Mouse (Mus musculus): ENCODE results near the gene Gm29609.
"Not testable (repeated sequence)": the region's sequence is repeated elsewhere in the genome, so short reads cannot be mapped to it uniquely, and the experiment has no call there.

The Gm29609 gene

GRCm38 (mm10) chr5:31179766-31180630 lies at the start of gene Gm29609, which contains the start of gene Gtf3c2:
Gene Gm29609, minus strand, starts transcription at chr5:31179911.
Gene Gtf3c2, minus strand, starts transcription at chr5:31180144.
- DNase-seq (ENCODE audit: low spot score in 2 of 2) = peak; percentile 85 to 92

- DNase-seq (ENCODE audit: low spot score in 2 of 2) = no peak
Measured at GRCm38 (mm10) chr5:31226641-31227040, 46.9 kb upstream of the Gm29609 start.

GRCm38 (mm10) chr5:31222696-31223095 lies 43.0 kb upstream of the Gm29609 start:
- DNase-seq (ENCODE audit: low spot score in 2 of 2) = no peak

- DNase-seq (ENCODE audit: low spot score in 2 of 2) = peak in 1 of 2 experiments; percentile 45
Measured at GRCm38 (mm10) chr5:31221304-31221945, 41.7 kb upstream of the Gm29609 start.

GRCm38 (mm10) chr5:31220448-31221303 lies 41.0 kb upstream of the Gm29609 start, which contains the start of gene Ppm1g:
Gene Ppm1g, minus strand, starts transcription at chr5:31220687.
- peak; percentile 99 for DNase-seq (ENCODE audit: low spot score in 2 of 2)

GRCm38 (mm10) chr5:31219911-31220447 lies 40.3 kb upstream of the Gm29609 start:
- DNase-seq (ENCODE audit: low spot score in 2 of 2) = no peak

GRCm38 (mm10) chr5:31219474-31219873 lies 39.8 kb upstream of the Gm29609 start:
- DNase-seq (ENCODE audit: low spot score in 2 of 2) = no peak

- no peak for DNase-seq (ENCODE audit: low spot score in 2 of 2)
Measured at GRCm38 (mm10) chr5:31219070-31219469, 39.4 kb upstream of the Gm29609 start.

GRCm38 (mm10) chr5:31218294-31218693 lies 38.6 kb upstream of the Gm29609 start:
- peak in 1 of 2 experiments; percentile 44 for DNase-seq (ENCODE audit: low spot score in 2 of 2)

- DNase-seq (ENCODE audit: low spot score in 2 of 2) = not testable (repeated sequence)
Measured at GRCm38 (mm10) chr5:31216554-31216953, 36.8 kb upstream of the Gm29609 start.

- no peak for DNase-seq (ENCODE audit: low spot score in 2 of 2)
Measured at GRCm38 (mm10) chr5:31204421-31204820, 24.7 kb upstream of the Gm29609 start.

GRCm38 (mm10) chr5:31203866-31204265 lies 24.2 kb upstream of the Gm29609 start:
- DNase-seq (ENCODE audit: low spot score in 2 of 2) = no peak

- DNase-seq (ENCODE audit: low spot score in 2 of 2) = no peak
Measured at GRCm38 (mm10) chr5:31202933-31203332, 23.2 kb upstream of the Gm29609 start.

GRCm38 (mm10) chr5:31201742-31202590 lies 22.3 kb upstream of the Gm29609 start, which contains the start of gene Zfp513:
Gene Zfp513, minus strand, starts transcription at chr5:31202303.
- peak; percentile 83 to 88 for DNase-seq (ENCODE audit: low spot score in 2 of 2)

GRCm38 (mm10) chr5:31201042-31201741 lies 21.5 kb upstream of the Gm29609 start:
- DNase-seq (ENCODE audit: low spot score in 2 of 2) = no peak

- DNase-seq (ENCODE audit: low spot score in 2 of 2) = no peak
Measured at GRCm38 (mm10) chr5:31200327-31200768, 20.6 kb upstream of the Gm29609 start.

GRCm38 (mm10) chr5:31199893-31200292 lies 20.2 kb upstream of the Gm29609 start:
- DNase-seq (ENCODE audit: low spot score in 2 of 2) = no peak

- no peak for DNase-seq (ENCODE audit: low spot score in 2 of 2)
Measured at GRCm38 (mm10) chr5:31199321-31199892, 19.7 kb upstream of the Gm29609 start.

- no peak for DNase-seq (ENCODE audit: low spot score in 2 of 2)
Measured at GRCm38 (mm10) chr5:31198616-31199320, 19.1 kb upstream of the Gm29609 start.

Measured in spleen, postnatal 14 days (tissue).